Mouse (Mus musculus) megakaryocyte-erythroid progenitor cell, adult 5-6 weeks (primary cell): Measurements from ENCODE around the gene Csl. TPM values are rescaled to one million over a fixed set of nuclear protein-coding genes. Genes with fewer than 3 reads are reported as not detected.

Experiments used
- ATAC-seq: replicated peaks from 2 replicates; pipeline ENCODE4 v1.8.0; 2016; ENCODE audit warnings: mild to moderate bottlenecking, inconsistent platforms; ENCODE audit not compliant: severe bottlenecking, poor library complexity, low FRiP score, low TSS enrichment
- total RNA-seq, 2 experiments: library from RNA; stranded (forward) in 1 of 2; stranded (reverse) in 1 of 2; fragments of 200-1000, 215-1000 nt in 1 of 2; fragments of >200 nt in 1 of 2; fragmentation: Nextera tagmentation in 1 of 2; gene quantifications; 2 replicates each; pipeline ENCODE4 v1.2.3; 2014 to 2017

Gene Csl
- total RNA-seq (2014; fragmentation: Nextera tagmentation): not detected in 2 replicates
- total RNA-seq (2017): 0.30 TPM in 1 of 2 replicates, not detected in the other

DNA sequence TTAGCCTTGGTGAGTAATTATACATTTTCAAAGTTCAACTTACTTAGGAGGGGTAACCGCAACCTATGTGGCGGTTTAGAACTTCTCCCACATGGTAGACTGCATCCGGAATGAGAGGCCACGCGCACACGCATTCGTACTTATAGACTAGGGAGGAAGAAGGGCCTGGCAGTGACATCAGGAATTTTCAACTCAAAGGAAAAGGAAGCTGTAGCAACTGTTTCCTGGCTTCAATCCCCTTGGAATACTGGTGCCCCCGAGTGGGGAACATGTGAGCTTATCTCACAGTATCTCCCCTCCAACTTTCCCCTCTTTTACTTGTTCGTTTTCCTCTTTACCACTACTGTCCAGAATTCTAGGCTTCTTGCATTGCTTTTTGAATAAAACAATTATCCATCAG is at the start of gene Csl:
Gene Csl (minus strand): TSS at position 101 of the 400 bp plus-strand sequence.
- no peak for ATAC-seq

DNA sequence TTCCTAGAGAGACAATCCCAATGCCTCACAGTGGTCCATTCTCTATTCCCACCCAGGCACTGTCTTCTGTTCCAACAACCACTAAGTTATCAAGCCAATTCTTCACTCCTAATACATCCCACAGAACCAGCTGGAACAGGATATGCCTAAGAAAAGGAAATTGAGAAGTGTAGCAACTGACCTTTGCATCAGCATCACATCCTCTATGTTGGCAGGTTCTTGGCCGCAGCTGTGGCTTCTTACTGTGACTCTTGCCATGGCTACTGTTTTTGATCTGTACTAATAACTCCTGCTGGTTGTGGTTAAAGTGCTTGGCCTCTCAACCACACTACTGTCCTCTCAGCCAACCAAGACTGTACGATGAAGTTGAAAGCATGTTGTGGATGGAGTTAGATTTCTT is 30.0 kb upstream of the Csl start:
- ATAC-seq: no peak

- ATAC-seq: no peak
Measured at GRCm38 (mm10) chr10:99774228-99775120, 15.0 kb upstream of the Csl start.

- no peak for ATAC-seq
Measured at GRCm38 (mm10) chr10:99750146-99750545, 9.3 kb downstream of the Csl start.

DNA sequence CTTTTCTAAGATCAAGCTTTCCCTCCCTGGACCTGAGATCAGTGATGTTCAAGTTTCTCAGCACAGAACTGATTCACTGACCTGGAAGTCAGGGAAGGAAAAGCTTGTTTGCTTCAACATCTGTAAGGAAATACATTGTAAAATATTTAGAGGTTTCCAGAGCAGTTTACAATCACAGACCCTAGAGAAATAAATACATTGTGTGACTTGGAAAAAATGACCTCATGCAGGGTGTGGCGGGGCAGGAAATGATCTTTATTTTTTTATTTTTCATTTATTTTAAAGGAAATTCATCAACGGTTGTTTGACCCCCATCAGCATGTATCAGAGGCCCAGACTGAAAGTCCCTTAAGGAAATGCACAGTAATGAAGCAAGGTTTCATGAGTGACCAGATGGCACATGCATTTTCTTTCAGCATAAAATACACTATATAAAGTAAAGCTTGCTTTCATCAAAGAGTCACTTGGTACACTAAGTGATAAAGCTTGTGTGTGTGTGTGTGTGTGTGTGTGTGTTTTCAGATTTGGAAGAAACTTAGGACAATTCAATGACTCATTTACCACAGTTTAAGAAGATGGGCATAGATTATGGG is 10.7 kb downstream of the Csl start:
- ATAC-seq: no peak

- no peak for ATAC-seq
Measured at GRCm38 (mm10) chr10:99748009-99748408, 11.4 kb downstream of the Csl start.

DNA sequence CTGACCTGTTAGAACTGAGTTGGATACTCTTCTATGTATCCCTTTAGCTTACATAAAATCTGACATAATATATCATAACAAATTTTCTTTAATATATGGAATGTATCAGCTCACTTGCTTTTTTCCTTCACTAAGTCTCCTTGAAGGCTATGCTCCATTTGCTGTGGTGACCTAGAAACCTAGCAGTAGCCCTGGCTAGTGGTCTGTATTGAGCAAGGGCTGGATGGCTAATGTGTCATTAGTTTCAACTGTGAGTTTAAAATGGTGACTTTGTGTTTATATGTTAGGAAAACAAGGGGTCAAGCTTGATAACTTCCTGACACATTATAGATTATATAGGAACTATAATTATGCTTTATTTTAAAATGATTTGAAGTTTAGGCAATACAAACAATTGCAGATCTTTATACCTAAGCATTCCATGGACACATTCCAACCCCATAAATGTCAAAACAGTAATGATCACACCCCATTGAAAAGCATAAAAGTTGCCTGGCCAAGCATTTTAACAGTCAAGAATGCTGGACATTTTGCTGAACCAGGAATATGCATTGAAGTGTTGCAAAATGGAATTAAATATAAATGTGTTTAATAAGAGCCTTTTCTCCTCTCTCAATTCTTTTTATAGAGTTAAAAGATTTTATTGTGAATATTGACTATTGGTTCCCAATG is 17.7 kb downstream of the Csl start:
- ATAC-seq: no peak

GRCm38 (mm10) chr10:99713129-99713528 is 46.3 kb downstream of the Csl start:
- no peak for ATAC-seq

- no peak for ATAC-seq
Measured at GRCm38 (mm10) chr10:99711567-99711966, 47.9 kb downstream of the Csl start.
